Mouse (Mus musculus) T-cell, adult 2 months (primary cell): Measurements from ENCODE around the gene Ctsj.
"Not testable (repeated sequence)": the region's sequence is repeated elsewhere in the genome, so short reads cannot be mapped to it uniquely, and the experiment has no call there.

Experiments
- DNase-seq: peaks from one replicate; pipeline ENCODE4 v3.0.0; 2022; ENCODE audit warnings: low spot score

Ctsj gene

DNA sequence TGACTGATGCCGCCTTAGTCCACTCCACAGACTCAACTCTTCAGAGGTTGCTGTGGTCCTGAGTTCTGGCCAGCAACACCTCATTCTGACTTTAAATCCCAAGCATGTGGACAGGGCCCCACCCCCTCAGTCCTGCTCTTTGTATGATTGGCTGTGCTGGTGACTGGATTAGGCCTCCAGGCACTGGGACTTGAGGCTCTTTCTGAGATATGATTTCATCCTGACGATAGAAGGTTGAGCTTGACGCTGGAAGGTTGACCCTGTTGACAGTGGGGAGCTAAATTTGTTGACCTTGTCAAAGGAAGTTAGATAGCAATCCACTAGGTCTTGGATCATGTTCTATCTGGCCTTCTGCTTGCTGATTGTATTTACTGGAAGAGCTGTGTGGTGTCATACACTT lies at the start of gene Ctsj:
Ctsj (minus strand) TSS at position 101 of the 400 bp plus-strand sequence.
- DNase-seq: no peak

DNA sequence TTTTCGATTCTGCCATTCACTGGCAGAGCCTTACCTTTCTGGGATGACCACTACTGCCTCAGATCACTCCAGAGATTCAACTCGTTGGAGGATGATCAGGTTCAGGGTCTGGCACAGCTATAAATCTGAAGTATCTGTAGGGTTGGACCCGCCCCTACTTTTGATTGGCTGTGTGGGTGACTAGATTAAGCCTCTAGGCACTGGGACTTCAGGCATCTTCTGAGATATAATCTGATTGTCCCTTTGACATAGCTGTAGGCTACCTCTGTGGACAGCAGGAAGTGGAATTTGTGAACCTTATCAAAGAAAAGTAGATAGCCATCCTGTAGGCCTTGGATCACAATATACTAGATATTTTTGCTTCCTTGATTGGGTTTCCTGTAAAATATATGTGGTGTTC lies 34.8 kb upstream of the Ctsj start, which contains the start of gene Ctsq:
Ctsq (minus strand) TSS at position 101 of the 400 bp plus-strand sequence.
- no peak for DNase-seq

GRCm38 (mm10) chr13:61022785-61023184 lies 17.0 kb upstream of the Ctsj start:
- DNase-seq: no peak

GRCm38 (mm10) chr13:61021844-61022243 lies 16.1 kb upstream of the Ctsj start:
- no peak for DNase-seq

- no peak for DNase-seq
Observed at GRCm38 (mm10) chr13:61010171-61010570, 4.4 kb upstream of the Ctsj start.

GRCm38 (mm10) chr13:60997600-60997999 lies 8.2 kb downstream of the Ctsj start:
- no peak for DNase-seq

DNA sequence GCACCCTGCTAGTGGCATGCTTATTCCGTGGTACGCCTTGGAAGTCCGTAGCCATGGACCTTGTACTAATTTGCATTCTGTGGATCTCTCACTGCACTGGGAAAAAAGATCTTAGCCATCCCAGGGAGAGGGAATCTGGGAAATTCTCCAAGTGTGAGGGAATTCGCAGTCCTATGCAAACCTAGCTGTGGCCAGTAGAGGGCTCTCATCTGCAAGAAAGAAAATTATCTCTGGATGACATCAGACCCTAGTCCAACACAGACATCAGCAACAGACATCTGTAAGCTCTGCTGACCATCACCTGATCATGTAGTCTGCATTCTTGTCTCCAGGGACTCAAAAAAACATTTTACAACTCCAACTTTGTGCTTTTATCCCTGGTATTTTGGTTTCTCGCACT lies 18.8 kb downstream of the Ctsj start:
- not testable (repeated sequence) for DNase-seq

- DNase-seq: not testable (repeated sequence)
Observed at GRCm38 (mm10) chr13:60972319-60972718, 33.4 kb downstream of the Ctsj start.

- DNase-seq: not testable (repeated sequence)
Observed at GRCm38 (mm10) chr13:60963985-60964384, 41.8 kb downstream of the Ctsj start.

DNA sequence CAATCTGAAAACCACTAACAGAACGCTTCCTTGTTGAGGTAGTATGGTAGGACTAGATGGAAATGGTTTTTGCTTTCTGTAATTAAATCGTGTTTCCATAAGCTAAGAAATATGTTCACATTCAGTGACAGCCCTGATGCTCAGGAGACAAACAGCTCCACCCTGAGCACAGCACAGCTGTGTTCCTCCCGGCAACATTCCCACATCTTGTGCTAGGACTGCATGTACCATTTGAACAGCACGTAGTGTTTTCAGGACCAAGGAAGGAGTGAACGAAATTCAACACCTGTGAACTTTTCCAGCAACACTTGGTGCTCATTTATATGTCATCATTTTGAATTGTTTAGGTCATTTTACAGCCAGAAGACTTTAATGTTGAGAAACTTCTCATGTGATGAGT lies 44.1 kb downstream of the Ctsj start:
- no peak for DNase-seq
